Mouse (Mus musculus): ENCODE results near the gene Rab5c.
A peak's percentile ranks its signal among the peaks of the same experiment; 100 is the strongest.

Gene Rab5c

GRCm38 (mm10) chr11:100738066-100738604 is at the start of gene Rab5c:
Gene Rab5c (minus strand): TSS chr11:100738215.
- peak; percentile 95 to 99 for DNase-seq (ENCODE audit: low spot score in 2 of 2)

GRCm38 (mm10) chr11:100785774-100786173 is 47.8 kb upstream of the Rab5c start:
- no peak for DNase-seq (ENCODE audit: low spot score in 2 of 2)

- DNase-seq (ENCODE audit: low spot score in 2 of 2): no peak
Measured at GRCm38 (mm10) chr11:100784286-100784685, 46.3 kb upstream of the Rab5c start.

GRCm38 (mm10) chr11:100782568-100782967 is 44.6 kb upstream of the Rab5c start:
- DNase-seq (ENCODE audit: low spot score in 2 of 2): no peak

GRCm38 (mm10) chr11:100781763-100782475 is 43.9 kb upstream of the Rab5c start:
- DNase-seq (ENCODE audit: low spot score in 2 of 2): no peak

- no peak for DNase-seq (ENCODE audit: low spot score in 2 of 2)
Measured at GRCm38 (mm10) chr11:100780247-100780646, 42.2 kb upstream of the Rab5c start.

- DNase-seq (ENCODE audit: low spot score in 2 of 2): no peak
Measured at GRCm38 (mm10) chr11:100778069-100778468, 40.1 kb upstream of the Rab5c start.

DNA sequence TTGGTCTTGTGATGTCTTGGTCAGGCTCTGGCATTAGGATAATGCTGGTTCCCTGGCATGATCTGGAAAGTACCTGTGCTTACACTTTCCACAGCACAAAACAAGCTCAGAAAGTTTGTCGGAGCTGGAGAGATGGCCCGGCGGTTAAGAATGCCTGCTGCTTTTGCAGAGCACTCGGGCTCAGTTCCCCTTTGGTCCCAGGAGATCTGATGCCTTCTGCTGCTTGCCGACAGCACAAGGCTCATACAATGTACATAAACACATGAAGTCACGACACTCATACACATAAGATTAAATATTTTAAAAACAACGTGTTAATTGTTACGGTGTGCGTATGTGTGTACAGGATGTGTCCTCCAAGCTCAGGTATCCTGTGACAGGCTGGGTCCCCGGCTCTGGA is 37.9 kb upstream of the Rab5c start:
- peak in 1 of 2 experiments; percentile 48 for DNase-seq (ENCODE audit: low spot score in 2 of 2)

DNA sequence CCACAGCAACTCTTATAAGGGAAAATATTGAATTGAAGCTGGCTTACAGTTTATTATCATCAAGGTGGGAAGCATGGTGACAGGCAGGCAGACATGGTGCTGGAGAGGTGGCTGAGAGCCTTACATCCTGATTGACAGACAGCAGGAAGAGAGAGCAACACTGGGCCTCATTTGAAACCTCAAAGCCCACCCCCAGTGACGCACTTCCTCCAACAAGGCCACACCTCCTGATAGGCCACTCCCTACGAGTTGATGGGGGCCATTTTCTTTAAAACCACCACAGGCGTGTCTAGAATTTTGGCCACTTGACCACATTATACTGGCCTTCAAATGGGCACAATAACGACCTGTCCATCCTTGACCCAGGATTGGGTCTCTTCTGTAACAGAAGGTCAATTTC is 36.2 kb upstream of the Rab5c start:
- DNase-seq (ENCODE audit: low spot score in 2 of 2): no peak

DNA sequence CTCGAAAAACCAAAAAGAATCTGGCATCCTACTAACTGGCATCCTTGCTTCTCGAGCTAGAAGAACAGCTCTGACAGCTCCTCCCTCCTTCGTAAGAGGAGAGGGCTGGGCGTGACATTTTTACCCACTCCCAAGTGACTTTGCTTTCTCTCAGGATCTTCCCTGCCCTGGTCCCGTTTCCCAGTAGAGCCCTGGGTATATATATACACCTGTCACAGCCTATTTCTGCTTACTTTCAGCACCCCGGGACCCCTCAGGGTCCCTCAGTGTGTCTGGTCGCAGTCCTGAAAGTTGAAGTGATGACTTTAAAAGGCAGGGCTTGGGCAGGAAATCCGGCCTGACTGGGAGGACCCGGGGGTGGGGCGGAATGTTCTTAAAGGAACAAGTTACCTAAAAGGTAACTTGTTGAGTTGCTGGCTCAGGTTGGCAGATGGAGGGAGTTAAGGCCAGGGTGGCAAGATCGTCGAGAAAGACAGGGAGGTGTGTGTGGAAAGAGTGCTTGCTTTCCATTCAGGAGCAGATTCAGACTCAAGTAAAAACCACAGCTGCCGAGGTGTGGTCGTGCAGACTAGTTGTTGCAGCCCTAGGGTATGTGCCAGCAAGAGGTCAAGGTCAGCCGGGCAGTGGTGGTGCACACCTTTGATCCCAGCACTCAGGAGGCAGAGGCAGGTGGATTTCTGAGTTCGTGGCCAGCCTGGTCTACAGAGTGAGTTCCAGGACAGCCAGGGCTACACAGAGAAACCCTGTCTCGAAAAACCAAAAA is 32.8 kb upstream of the Rab5c start, which contains the start of gene Ghdc:
Ghdc (minus strand) TSS at position 312 of the 763 bp plus-strand sequence.
- DNase-seq (ENCODE audit: low spot score in 2 of 2): peak; percentile 42 to 84

GRCm38 (mm10) chr11:100769980-100770379 is 32.0 kb upstream of the Rab5c start:
- no peak for DNase-seq (ENCODE audit: low spot score in 2 of 2)

GRCm38 (mm10) chr11:100767871-100768270 is 29.9 kb upstream of the Rab5c start:
- no peak for DNase-seq (ENCODE audit: low spot score in 2 of 2)

DNA sequence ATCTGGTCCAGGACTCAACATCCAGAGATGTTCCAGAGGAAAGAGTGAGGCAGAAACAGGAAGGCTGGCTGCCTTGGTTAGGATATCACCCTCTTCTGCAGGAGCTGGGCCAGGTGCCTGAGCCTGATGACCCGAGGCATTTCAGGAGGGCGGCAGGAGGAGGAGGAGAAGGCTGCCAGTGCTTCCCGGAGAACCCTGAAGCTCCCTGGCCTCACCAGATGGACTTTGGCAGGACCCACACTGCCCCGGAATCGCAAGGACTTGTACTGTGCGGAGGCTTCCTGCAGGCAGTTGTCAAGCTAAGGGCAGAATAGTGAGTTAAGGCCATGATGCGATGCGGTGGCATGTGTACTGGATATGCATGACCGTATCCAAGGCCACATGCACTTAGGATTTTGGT is 28.7 kb upstream of the Rab5c start:
- no peak for DNase-seq (ENCODE audit: low spot score in 2 of 2)

- no peak for DNase-seq (ENCODE audit: low spot score in 2 of 2)
Measured at GRCm38 (mm10) chr11:100762831-100763230, 24.8 kb upstream of the Rab5c start, which contains the start of gene Hcrt. Gene Hcrt (minus strand): TSS chr11:100762931.

GRCm38 (mm10) chr11:100761547-100762045 is 23.6 kb upstream of the Rab5c start:
- DNase-seq (ENCODE audit: low spot score in 2 of 2): peak; percentile 74 to 87

DNA sequence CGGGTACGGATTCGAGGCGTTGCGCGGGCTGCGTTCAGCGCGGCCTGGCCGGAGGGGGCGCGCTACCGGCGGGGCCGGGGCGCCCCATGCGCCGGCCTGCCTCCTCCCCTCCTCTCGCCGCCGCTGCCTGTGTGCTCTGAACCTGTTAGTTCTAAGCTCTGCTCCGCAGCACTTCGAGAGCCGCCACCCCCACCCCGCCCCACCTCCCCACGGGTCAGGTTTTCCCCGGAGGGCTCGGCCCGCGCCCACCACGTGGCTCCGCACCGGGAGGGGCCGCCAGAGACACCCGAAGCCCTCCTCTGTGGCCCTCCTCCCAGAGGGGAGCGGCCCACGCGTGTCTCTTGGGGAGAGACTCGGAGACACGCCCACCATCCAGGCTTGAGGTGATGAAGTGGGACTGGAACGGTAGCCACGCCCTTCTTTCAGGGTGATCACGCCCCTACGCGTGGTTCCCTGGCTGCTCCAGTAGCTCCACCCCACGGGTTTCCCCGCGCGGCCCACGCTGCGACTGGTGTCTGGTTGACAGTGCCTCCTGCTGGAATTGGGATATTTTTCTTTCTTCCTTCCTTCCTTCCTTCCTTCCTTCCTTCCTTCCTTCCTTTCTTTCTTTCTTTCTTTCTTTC is 21.7 kb upstream of the Rab5c start, which contains the start of gene Kcnh4:
Kcnh4 (minus strand) TSS at position 332 of the 623 bp plus-strand sequence.
- peak; percentile 46 to 80 for DNase-seq (ENCODE audit: low spot score in 2 of 2)

GRCm38 (mm10) chr11:100758707-100759610 is 20.9 kb upstream of the Rab5c start:
- peak; percentile 42 to 68 for DNase-seq (ENCODE audit: low spot score in 2 of 2)

DNA sequence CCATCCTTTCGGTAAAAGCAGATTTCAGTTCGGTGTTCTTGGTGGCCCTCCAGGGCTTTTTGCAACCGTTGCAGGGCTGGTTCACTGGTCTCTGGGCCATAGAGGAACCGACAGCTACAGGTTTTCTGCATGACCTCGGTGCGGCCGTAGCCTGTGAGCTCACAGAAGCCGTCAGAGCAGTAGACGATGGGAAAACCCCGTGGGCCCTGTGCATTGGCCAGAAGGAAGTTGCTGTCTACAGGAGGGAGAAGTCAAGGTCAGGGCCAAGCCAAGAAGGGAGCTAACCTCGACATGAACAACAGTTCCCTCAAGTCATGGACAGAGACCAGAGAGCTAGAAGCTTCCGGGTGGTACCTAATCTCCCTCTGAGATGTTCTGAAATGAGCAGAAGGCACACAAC is 19.6 kb upstream of the Rab5c start:
- DNase-seq (ENCODE audit: low spot score in 2 of 2): no peak

GRCm38 (mm10) chr11:100756476-100756875 is 18.5 kb upstream of the Rab5c start:
- no peak for DNase-seq (ENCODE audit: low spot score in 2 of 2)

DNA sequence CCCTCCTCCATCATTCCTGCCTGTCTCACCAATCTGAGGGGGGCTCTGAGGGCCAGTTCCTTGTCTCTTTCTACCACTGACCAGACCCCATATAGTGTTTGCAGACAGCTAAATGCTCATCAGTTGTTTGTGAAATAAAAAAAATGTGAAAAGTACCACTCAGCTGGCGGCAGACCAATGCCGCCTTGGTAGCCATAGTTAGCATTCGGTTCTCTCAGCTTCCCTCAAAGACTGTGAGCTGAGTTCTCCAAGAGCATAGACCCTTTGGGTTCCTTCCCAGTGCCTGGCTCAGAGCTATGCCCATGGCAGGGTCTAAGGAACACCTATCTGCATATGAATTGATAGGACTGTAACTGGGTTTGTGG is 16.7 kb upstream of the Rab5c start:
- no peak for DNase-seq (ENCODE audit: low spot score in 2 of 2)
